Mouse (Mus musculus) spleen, adult 12 weeks (tissue): Measurements from ENCODE around the gene Ryr1.
"Not testable (repeated sequence)": the region's sequence is repeated elsewhere in the genome, so short reads cannot be mapped to it uniquely, and the experiment has no call there.

Experiments
- DNase-seq: peaks from one replicate; pipeline ENCODE4 v3.0.0; 2022; ENCODE audit warnings: low spot score

Gene Ryr1

GRCm38 (mm10) chr7:28990766-28991273, 134.2 kb downstream of the Ryr1 start:
- no peak for DNase-seq

- no peak for DNase-seq
These were observed 139.8 kb downstream of the Ryr1 start for GRCm38 (mm10) chr7:28985207-28985606.

GRCm38 (mm10) chr7:28984452-28984851, 140.5 kb downstream of the Ryr1 start:
- DNase-seq = no peak

- no peak for DNase-seq
These were observed 141.1 kb downstream of the Ryr1 start for GRCm38 (mm10) chr7:28983849-28984248.

- DNase-seq = no peak
These were observed 141.8 kb downstream of the Ryr1 start for GRCm38 (mm10) chr7:28983141-28983564.

GRCm38 (mm10) chr7:28982274-28983013, 142.5 kb downstream of the Ryr1 start:
- DNase-seq = peak; percentile 74

- peak; percentile 89 for DNase-seq
These were observed 143.2 kb downstream of the Ryr1 start, which contains the start of the genes Eif3k and Map4k1 for GRCm38 (mm10) chr7:28981651-28982273. Gene Eif3k, minus strand, starts transcription at chr7:28981864. Gene Map4k1, plus strand, starts transcription at chr7:28982050.

GRCm38 (mm10) chr7:28977556-28977955, 147.4 kb downstream of the Ryr1 start:
- no peak for DNase-seq

- DNase-seq = no peak
These were observed 152.0 kb downstream of the Ryr1 start for GRCm38 (mm10) chr7:28973025-28973424.

GRCm38 (mm10) chr7:28972542-28972985, 152.4 kb downstream of the Ryr1 start:
- DNase-seq = peak; percentile 72

- no peak for DNase-seq
These were observed 153.2 kb downstream of the Ryr1 start for GRCm38 (mm10) chr7:28971770-28972269.

- no peak for DNase-seq
These were observed 153.9 kb downstream of the Ryr1 start for GRCm38 (mm10) chr7:28971029-28971428.

GRCm38 (mm10) chr7:28969672-28970394, 155.1 kb downstream of the Ryr1 start:
- DNase-seq = no peak

GRCm38 (mm10) chr7:28969271-28969670, 155.7 kb downstream of the Ryr1 start:
- DNase-seq = no peak

- not testable (repeated sequence) for DNase-seq
These were observed 156.9 kb downstream of the Ryr1 start for GRCm38 (mm10) chr7:28968120-28968519.

GRCm38 (mm10) chr7:28966751-28967505, 158.1 kb downstream of the Ryr1 start:
- DNase-seq = no peak

- no peak for DNase-seq
These were observed 158.8 kb downstream of the Ryr1 start for GRCm38 (mm10) chr7:28966181-28966580.

- no peak for DNase-seq
These were observed 159.6 kb downstream of the Ryr1 start for GRCm38 (mm10) chr7:28965346-28965840.

GRCm38 (mm10) chr7:28963399-28963923, 161.5 kb downstream of the Ryr1 start:
- no peak for DNase-seq

- DNase-seq = peak; percentile 99
These were observed 162.9 kb downstream of the Ryr1 start, which contains the start of gene Actn4 for GRCm38 (mm10) chr7:28961927-28962670. Gene Actn4, minus strand, starts transcription at chr7:28962340.
